Mouse (Mus musculus) mouse embryonic stem cell (cell line): Measurements from ENCODE around the gene Npepps.
"Not testable (repeated sequence)": the region's sequence is repeated elsewhere in the genome, so short reads cannot be mapped to it uniquely, and the experiment has no call there.

Experiments used
- in situ Hi-C, 2 experiments: fragments of 300-500 bp; cut with MboI; formaldehyde crosslinking; loops; 1 replicate in 1 of 2; 3 replicates in 1 of 2; pipeline ENCODE4 v1.14.3; 2019 to 2020; ENCODE audit warnings: low sequenced_read_pairs in 2 of 2, low pct_unique_long_range_greater_than_20kb in 1 of 2, mixed read lengths in 1 of 2; ENCODE audit not compliant: unreplicated experiment in 1 of 2

Gene Npepps

DNA sequence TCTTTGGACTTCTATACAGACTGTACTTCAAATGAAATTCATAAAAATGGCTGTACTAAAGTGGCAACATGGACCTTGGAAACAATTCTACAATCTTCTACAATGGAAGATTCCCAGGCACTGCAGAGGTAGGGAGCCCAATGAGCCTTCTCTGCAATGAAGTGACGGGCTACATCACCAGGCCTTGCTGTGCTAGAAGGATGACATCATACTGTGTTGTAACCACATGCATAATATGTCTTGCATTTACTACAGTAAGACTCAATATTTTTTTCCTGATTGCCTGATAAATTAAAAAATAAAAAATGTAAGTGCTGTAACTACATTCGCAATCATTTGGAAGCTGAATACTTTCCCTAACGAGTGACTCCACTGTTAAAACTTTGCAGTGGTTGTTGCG, 7.6 kb downstream of the Npepps start:
- in situ Hi-C loops, result no loop called here

DNA sequence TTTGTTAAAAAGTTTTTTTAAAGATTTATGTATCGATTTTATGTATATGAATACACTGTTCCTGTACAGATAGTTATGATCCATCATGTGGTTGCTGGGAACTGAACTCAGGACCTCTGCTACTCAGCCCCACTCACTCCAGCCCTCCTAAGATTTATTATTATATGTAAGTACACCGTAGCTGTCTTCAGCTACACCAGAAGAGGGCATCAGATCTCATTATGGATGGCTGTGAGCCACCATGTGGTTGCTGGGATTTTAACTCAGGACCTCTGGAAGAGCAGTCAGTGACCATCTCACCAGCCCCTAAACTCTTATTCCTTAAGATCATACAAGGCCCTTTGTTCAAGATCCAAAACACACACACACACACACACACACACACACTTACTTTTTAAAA, 10.4 kb downstream of the Npepps start:
- in situ Hi-C loops, result not testable (repeated sequence)

DNA sequence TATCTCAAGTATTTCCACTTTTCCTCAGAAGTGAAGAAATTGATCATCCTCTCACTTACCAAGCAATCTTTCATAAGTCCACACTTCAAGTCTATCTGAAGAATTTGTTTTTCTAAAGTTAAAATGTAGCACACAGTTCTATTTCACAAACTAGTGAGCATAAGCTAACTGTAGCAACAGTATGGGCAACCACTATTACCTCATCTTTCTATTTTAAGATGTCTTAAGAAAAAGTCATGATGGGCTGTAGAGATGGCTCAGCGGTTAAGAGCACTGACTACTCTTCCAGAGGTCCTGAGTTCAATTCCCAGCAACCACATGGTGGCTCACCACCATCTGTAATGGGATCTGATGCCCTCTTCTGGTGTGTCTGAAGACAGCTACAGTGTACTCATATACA, 13.9 kb downstream of the Npepps start:
- in situ Hi-C loops, result not testable (repeated sequence)

DNA sequence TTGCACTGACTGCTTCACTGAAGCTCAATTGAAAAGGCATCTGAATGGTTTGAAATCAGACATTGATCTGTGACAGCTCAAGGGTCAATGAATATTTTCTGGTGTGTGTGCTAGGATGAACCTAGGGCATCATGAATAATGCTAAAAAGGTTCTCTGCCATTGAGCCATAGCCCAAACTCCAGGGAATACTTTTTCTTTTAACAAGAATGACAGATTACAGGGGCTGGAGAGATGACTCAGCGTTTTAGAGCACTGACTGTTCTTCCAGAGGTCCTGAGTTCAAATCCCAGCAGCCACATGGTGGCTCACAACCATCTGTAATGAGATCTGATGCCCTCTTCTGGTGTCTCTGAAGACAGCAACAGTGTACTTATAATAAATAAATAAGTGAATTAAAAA, 30.8 kb downstream of the Npepps start:
- in situ Hi-C loops, result not testable (repeated sequence)

DNA sequence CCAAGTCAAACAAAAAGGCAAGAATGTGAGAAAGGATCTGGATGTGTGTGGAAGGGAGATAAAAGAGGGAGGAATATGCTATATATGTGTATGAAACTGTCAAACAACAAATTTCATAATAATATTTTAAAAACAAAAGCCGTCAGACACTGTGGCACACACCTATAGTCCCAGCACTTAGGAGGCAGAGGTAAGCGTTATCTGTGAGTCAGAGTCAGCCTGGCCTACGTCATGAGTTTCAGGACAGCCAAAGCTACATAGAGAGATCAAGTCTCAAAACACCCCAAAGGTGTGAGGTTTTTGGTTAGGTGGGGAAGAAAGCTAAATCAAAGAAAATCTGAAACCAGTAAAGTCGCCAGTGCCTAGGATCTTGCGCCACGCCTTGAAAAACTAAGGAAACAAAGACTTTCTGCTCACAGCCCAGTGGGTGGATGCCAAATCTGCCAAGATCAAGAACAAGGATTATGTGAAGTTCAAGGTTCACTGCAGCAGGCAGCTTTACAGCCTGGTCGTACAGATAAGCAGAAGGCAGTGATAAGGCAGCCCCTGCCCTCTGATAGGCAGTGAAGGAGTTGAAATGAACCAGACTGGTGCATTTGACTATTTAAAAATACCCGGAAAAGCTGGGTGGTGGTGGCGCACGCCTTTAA, 33.8 kb downstream of the Npepps start:
- in situ Hi-C loops, result no loop called here

DNA sequence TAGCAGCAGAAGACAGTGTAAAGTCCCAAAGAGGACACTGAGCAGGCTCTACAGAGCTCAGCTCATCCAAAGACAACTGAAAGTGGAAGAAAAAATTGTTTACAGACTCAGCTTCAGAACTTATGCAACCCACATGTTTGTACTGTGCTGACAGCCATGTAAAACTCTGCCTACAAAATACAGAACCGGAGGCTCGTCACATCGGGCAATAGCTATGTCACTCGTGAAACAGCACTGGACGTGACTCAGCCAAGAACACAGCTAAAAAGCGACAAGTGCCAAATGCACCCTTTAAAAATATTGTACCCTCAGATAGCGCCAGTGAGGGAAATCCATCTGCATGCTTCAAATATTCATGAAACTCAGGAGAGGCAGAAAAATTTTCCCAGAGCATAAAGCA, 39.1 kb downstream of the Npepps start:
- in situ Hi-C loops, result no loop called here

DNA sequence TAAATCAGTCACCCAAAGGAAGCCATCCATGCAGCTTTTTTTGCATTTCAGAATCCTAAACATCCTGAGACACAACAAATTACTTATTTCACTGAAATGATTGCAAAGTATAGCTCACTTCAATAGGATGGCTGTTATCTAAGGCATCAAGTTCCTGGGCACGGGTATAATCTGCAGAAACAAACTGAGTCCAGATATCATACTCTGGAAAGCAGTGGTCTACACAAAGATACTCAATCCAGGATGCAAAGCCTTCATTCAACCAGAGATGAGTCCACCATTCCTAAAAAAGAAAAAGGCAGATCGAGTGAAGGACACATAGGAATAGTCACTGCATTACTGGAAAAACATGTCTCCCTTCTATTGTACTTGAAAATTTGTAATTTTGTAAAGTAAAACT, 42.5 kb downstream of the Npepps start:
- in situ Hi-C loops, result no loop called here

DNA sequence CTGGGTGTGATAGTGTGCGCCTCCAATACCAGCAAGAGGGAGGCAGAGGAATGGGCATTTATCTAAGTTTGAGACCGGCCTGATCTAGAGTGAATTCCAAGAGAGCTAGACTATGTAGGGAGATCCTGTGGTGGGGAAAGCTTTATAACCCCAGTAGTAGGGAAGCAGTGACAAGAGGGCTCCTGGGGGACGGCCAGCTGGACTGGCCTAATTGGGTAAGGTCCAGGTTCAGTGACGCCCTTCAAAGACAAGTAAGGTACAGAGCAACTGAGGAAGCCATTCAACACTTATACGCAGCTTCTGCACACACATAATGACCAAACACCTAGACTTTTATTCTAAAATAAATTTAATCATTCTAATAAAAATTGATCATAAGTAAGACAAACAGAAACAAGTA, 48.0 kb downstream of the Npepps start:
- in situ Hi-C loops, result loop anchor here in 1 of 2 experiments (5.0 kb wide), 1 partner anchor 70 kb away; no protein-coding TSS in a partner anchor

DNA sequence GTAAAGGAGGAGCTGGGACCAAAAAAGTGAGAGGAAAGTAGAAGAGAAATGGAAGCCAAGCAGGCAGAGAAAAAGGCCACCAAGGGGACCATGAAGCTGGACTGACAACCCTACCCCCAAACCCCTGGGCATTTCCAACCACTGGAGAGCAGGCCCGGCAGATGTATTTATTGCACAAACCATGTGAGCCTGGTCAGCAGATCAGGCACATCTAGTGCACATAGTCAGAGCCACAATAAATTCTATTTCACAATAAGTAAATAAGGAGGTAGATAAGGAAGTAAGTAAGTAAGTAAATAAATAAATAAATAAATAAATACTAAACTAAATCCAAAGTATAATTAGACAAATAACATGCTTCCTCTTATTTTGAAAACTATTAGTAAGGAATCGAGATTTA, 51.0 kb downstream of the Npepps start:
- in situ Hi-C loops, result no loop called here

DNA sequence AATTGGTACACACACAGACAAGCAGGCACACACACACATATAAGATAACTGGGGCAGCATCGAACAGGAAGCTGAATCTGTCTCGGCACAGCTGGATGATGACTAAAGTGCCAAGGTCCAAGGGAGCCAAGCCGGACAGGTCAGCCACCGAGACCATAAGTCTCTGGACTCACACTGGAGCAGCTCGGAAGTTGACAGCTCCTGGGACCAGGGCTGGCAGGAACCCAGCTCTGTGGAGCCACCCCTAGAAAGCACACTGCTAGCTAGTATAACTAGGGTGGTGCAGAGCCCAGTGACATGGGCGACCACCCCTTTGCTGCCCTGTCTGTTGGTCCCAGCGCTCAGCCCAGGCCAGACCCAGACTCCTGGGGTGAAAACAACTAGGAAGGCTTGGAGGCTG, 51.5 kb downstream of the Npepps start:
- in situ Hi-C loops, result no loop called here

DNA sequence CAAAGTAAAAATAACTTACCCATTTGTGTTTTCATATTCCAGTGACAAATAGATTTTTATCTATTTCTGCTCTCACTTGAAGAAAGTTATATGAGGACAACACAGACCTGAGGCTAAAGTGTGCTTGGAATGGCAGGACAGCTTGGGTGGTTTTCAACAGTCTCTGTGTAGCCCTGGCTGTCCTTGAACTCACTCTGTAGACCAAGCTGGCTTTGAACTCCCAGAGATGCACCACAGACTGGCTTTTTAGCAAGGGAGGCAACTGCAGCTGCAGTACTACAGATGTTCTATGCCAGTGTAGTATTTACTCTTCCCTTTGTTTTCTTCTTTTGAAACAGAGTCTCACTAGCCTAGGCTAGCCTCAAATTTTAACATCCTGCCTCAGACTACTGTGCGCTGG, 54.3 kb downstream of the Npepps start:
- in situ Hi-C loops, result no loop called here

DNA sequence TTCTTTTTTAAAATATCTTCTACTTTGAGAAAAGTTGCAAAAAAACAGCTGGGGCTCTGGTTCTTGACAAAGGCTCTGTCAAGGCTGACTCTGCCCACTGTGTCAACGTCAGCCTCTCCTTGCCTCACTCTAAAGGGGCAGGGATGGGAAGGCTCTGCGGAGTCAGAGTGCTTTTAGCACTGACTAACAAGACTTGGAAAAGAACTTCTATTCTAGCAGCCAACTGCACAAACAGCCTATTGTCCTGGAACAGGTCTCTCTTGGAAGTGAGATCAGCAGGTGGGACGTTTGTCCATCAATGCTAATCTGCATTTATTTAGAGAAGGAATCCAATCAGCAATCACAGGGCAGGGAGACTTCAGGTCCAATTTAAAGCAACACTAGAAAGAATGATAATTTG, 57.0 kb downstream of the Npepps start:
- in situ Hi-C loops, result no loop called here

DNA sequence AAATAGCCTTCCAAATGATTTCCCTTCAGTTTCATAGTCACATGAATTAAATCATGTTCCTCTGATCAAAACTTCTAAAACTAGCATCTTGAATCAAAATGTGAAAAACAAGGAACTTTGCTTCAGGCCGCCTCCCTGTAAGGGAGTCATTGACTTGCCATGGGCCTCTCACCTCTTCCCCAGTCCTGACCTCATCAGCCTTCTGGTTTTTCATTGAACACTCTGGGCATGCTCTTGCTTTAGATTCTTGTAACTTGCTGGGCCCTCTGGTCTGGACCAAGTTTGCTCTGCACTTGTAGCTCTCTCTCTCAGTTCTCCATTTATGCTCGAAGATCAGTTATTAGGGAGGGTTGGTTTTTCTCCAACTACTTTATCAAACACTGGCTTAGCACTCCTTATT, 58.8 kb downstream of the Npepps start:
- in situ Hi-C loops, result no loop called here

DNA sequence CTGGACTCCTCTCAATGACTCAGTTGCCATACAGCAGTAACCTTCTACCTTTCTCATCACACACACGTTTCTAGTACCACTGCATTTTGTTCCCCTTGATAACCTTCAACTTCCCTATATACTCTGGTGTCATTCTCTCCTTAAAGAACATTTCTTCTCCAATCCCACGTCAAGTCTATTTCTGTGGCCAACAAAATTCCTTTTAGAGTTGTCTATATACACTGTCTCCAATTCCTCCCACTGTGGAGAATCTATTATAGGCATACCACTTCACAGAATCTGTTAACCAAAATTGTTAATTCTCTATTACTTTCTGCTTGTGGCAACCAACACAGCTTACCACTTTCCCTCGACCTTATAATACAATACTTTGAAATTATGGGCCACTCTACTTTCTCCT, 60.2 kb downstream of the Npepps start:
- in situ Hi-C loops, result no loop called here

DNA sequence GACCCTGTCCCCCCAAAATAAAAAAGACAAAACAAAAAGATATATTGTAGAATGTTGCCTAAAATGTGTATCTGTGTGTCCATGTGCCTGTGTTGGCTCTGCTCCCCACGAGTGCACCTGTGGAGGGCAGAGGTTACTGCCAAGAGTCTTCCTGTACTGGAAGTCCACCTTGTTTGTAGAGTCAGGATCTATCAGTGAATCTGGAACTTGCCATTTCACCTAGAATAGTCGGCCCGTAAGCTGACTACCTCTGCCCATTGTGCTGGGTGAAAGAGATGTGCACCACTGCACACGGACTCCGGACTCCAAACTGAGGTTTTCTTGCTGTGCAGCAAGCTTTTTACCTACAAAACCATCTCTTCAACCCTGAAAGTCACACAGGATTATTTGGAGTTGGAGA, 66.0 kb downstream of the Npepps start:
- in situ Hi-C loops, result no loop called here

DNA sequence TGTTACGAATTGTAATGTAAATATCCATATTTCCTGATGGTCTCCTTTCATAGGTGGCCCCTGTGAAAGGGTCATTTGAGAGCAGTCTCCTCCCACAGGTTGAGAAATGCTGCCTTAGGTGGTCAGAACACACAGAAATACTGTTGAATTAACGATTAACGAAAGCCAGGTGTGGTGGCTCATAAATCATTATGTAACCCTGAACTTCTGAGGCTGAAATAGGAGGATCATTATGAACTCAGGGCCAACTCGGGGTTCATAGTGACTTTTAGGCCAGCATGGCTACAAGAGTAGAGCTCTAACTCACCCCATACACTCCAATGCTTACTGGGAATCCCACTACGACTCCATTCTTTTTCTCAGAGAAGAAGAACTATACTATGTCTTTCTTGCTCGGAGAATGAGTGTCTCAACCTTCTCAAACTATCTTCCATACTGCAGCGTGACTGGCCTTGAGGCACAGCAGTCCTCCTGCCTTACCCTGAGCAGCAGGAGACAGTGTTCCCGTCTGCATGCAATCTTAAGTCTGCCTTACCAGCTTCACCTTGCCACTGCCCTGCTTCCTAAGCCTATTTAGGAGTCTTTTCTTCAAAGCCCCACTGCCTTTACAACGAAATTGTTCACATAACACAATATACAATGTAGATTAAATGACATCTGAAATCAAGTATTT, 69.6 kb downstream of the Npepps start:
- in situ Hi-C loops, result no loop called here

DNA sequence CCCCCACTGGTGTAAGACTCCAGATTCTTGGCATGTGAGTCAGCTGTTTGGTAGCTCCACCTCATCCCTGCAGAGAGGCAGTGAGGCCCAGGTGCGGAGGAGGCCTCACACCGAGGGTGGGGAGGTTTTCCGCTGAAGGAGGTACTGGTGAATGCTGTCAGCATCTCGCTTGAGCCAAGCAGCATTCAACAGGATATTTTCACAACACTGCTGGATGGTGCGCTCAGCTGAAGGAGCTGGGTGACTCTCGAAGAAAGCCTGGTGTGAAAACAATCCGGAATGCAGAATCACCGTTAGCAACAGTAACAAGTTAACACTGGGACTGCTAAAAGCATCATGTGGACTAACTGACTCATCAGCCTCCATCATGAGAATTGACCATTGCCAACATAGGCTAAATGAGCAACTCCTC, 73.4 kb downstream of the Npepps start:
- in situ Hi-C loops, result no loop called here

DNA sequence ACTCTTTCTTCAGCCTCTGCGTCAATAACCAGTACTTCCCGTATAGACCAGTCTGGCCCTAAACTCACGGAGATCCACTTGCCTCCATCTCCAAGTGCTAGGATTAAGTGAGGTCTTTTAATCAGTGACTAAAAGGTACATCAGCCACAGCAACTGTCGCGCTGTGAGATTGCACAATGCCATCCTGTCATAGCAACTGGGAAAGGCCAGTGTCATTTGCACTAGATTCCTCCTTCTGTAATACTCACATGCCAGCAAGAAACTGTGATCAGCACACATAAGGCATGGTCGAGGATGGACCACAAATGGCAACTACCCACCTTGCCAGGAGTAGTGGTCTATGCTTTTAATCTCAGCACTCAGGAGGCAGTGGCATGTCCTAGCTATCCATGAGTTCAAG, 80.9 kb downstream of the Npepps start:
- in situ Hi-C loops, result no loop called here

DNA sequence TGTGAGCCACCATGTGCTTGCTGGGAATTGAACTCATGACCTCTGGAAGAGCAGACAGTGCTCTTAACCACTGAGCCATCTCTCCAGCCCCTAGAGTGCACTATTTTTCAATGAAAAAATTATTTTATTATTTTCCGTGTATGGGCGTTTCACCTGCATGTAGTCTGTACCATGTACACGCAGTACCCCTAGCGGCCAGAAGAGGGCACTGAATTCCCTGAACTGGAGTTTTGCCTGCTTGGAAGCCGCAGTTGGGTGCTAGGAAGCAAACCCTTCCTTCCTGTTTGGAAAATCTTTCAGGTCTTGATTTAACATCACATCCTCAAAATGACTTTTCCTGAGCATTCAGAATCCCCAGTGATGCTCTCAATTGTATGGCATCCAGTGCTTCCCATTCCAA, 81.8 kb downstream of the Npepps start:
- in situ Hi-C loops, result no loop called here

DNA sequence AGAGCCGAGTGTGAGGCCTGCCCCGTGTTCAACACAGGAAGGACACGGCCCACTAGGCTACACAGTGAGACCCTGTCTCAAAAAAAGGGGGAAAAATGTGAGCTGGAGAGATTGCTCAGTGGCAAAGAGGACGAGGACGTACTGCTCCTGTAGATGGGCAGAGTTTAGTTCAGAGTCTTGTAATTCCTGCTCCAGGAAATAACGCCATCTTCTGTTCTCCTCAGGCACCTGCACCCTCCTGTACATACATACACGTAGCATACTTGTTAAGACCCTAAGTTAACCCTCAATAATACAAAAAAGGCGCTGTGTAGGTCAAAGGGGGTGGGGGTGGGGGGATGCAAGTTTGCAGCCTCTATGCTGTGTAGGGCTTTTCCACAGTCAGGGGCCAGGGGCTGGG, 83.4 kb downstream of the Npepps start:
- in situ Hi-C loops, result no loop called here
